In the genomic region with DNA sequence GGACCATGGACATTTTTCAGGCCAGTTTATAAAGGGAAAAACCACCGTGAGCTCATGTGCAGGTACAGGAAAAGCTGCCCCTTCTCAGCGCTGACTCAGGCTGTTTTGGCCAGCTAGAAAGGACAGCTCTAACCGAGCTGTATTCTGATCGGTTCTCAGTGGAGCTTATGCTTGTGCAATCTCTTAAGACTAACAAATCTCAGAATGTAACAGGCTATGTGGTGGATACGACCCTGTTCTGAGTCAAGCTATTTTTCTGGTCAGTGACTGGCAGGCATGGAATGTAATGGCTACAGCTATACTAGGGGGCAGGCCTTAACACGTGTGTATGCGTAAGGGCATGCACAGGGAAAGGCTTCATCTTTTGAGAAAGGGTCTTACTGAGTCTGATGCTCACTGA, we compare ENCODE assay signal across 12 mouse cellular contexts. TPM values are rescaled to one million over a fixed set of nuclear protein-coding genes. Genes with fewer than 3 reads are reported as not detected.
DNase-seq lines count a peak whose midpoint lies in the region; ATAC-seq and TF ChIP-seq lines count a peak whose summit lies in the region.
"Had no signal": no experiment of that assay in that cellular context is flagged by ENCODE, and none has a peak within 500 bp of the region (broad histone marks: within the 10 kb centered on the region; RNA-seq: fewer than 3 reads in every experiment).

No protein-coding gene starts in this region.

- no peak overlapping the region for H3K4me3 ChIP-seq in heart, embryonic 13.5 days
- no peak overlapping the region for H3K4me3 ChIP-seq in lung, embryonic 16.5 days (ENCODE audit: low read length)
- no peak overlapping the region for H3K4me3 ChIP-seq in small intestine, adult 2 months (ENCODE audit: low read depth, low read length)
- H3K4me3 ChIP-seq: embryonic facial prominence, embryonic 12.5 days; layer of hippocampus, adult 2 months had no signal

- peaks cover 47% of the 10 kb centered on the region for H3K4me1 ChIP-seq in heart, embryonic 13.5 days
- peaks cover 17% of the 10 kb centered on the region for H3K4me1 ChIP-seq in lung, embryonic 16.5 days (replicated peaks; ENCODE audit: control insufficient read depth, insufficient read depth, low read length)
- H3K4me1 ChIP-seq in small intestine, adult 2 months (ENCODE audit: control insufficient read depth, insufficient read depth, insufficient read length, low read length), result peaks cover 16% of the 10 kb centered on the region; the same call in 1 of the 2 replicates

- no peaks in the 10 kb centered on the region for H3K9me3 ChIP-seq in heart, embryonic 13.5 days
- no peaks in the 10 kb centered on the region for H3K9me3 ChIP-seq in lung, embryonic 16.5 days (ENCODE audit: control insufficient read depth, low read length)
- H3K9me3 ChIP-seq: embryonic facial prominence, embryonic 12.5 days had no signal

- H3K27ac ChIP-seq in heart, embryonic 13.5 days (replicated peaks), result peak overlapping the region; percentile 78
- H3K27ac ChIP-seq in lung, embryonic 16.5 days (ENCODE audit: low read length), result peak overlapping the region; percentile 41
- peak overlapping the region; percentile 81 for H3K27ac ChIP-seq in small intestine, adult 2 months (ENCODE audit: insufficient read depth, low read depth, low read length)
- H3K27ac ChIP-seq: embryonic facial prominence, embryonic 12.5 days; layer of hippocampus, adult 2 months had no signal

- H3K36me3 ChIP-seq in heart, embryonic 13.5 days, result peaks cover 11% of the 10 kb centered on the region
- no peaks in the 10 kb centered on the region for H3K36me3 ChIP-seq in lung, embryonic 16.5 days (ENCODE audit: control insufficient read depth, insufficient read depth, low read length)
- H3K36me3 ChIP-seq in small intestine, adult 2 months (ENCODE audit: control insufficient read depth, insufficient read depth, low read length), result no peaks in the 10 kb centered on the region
- H3K36me3 ChIP-seq: embryonic facial prominence, embryonic 12.5 days had no signal

- H3K4me2 ChIP-seq in heart, embryonic 13.5 days, result peak overlapping the region; percentile 47
- H3K4me2 ChIP-seq in lung, embryonic 16.5 days (ENCODE audit: low read depth, low read length), result no peak overlapping the region
- H3K4me2 ChIP-seq: embryonic facial prominence, embryonic 12.5 days had no signal

- 49% methylated on average over 7 of the region's 7 CpGs for WGBS in heart, embryonic 13.5 days
- 51% methylated on average over 7 of the region's 7 CpGs for WGBS in lung, embryonic 16.5 days
- 49% methylated on average over 7 of the region's 7 CpGs for WGBS in small intestine, adult 2 months

- no peak for ATAC-seq in heart, embryonic 13.5 days (ENCODE audit: extremely low read depth, insufficient number of reproducible peaks, low FRiP score, low TSS enrichment)
- ATAC-seq in lung, embryonic 16.5 days (ENCODE audit: low read depth), result 0 out of 2 replicates have a peak, but pooled peaks have one; percentile 15
- ATAC-seq: inflammation-experienced regulatory T-cells, adult 6 months had no signal

- DNase-seq in heart, adult 8-10 months (ENCODE audit: low spot score), result no peak
- DNase-seq in lung, postnatal 14 days, result no peak
- peak; percentile 53 for DNase-seq in adipocyte (ENCODE audit: low spot score)
- DNase-seq in cerebellum, adult 11-12 months, result no peak
- DNase-seq: liver had no signal

- no peaks in the 10 kb centered on the region for H3K27me3 ChIP-seq in heart, embryonic 13.5 days (replicated peaks)
- no peaks in the 10 kb centered on the region for H3K27me3 ChIP-seq in lung, embryonic 16.5 days (ENCODE audit: control insufficient read depth, insufficient read depth, low read depth, low read length)
- H3K27me3 ChIP-seq in small intestine, adult 2 months (ENCODE audit: control insufficient read depth, insufficient read depth, low read length), result no peaks in the 10 kb centered on the region
- H3K27me3 ChIP-seq: embryonic facial prominence, embryonic 12.5 days had no signal

- TF ChIP-seq POLR2A in small intestine, adult 2 months (IDR thresholded peaks at IDR 0.05; ENCODE audit: low read depth, low read length), result no peak

- no peak for TF ChIP-seq CTCF in small intestine, adult 2 months (IDR thresholded peaks at IDR 0.05; ENCODE audit: extremely low read depth, insufficient read length, insufficient replicate concordance, low read depth, low read length)

- H3K9ac ChIP-seq in heart, embryonic 13.5 days, result peak overlapping the region; percentile 67
- H3K9ac ChIP-seq in lung, embryonic 16.5 days (ENCODE audit: low read length), result no peak overlapping the region
- H3K9ac ChIP-seq: embryonic facial prominence, embryonic 12.5 days; lung, embryonic 14.5 days had no signal

RNA-seq across cellular contexts. Expression of gene Lclat1, which starts 4.3 kb away (rescaled TPM):
- 30.9 and 32.8 TPM in 2 replicates for polyA plus RNA-seq in heart, embryonic 13.5 days (2015; fragmentation: Nextera tagmentation; extraction: Ambion mirVana)
- 100 to 1,000 TPM; 101 to 145 (median 128) TPM for total RNA-seq in heart, adult 8-10 months (2022)
- 17.1 and 20.5 TPM in 2 replicates for polyA plus RNA-seq in lung, embryonic 16.5 days (2015; fragmentation: Nextera tagmentation; extraction: Ambion mirVana)
- 3.0 and 7.1 TPM in 2 replicates for polyA plus RNA-seq in small intestine, adult 2 months (2012; rRNA removed)
